In genomic region chr17:35131500-35132173, GRCm38 (mm10) we compare ENCODE assay signal across 17 mouse cellular contexts. TPM values are rescaled to one million over a fixed set of nuclear protein-coding genes. Genes with fewer than 3 reads are reported as not detected.
A peak's percentile ranks its signal among the peaks of the same experiment; 100 is the strongest.
DNase-seq lines count a peak whose midpoint lies in the region; ATAC-seq and TF ChIP-seq lines count a peak whose summit lies in the region.
"Had no signal": no experiment of that assay in that cellular context is flagged by ENCODE, and none has a peak within 500 bp of the region (broad histone marks: within the 10 kb centered on the region; RNA-seq: fewer than 3 reads in every experiment).

Apom (minus strand) TSS chr17:35132050.

- peak; percentile 91 for DNase-seq in heart, adult 11 months
- no peak for DNase-seq in heart, adult 8-10 months (ENCODE audit: low spot score)
- no peak for DNase-seq in stomach, postnatal 0 days (ENCODE audit: low spot score)
- peak; percentile 70 for DNase-seq in liver, adult 2 months (ENCODE audit: extremely low read depth, low read depth, low spot score)
- no peak for DNase-seq in urinary bladder, postnatal 4 days (ENCODE audit: low spot score in 2 of 2)
- DNase-seq in midbrain, embryonic 11.5 days (ENCODE audit: low spot score, missing footprints): no peak
- no peak for DNase-seq in layer of hippocampus, adult 2 months (ENCODE audit: low spot score in 2 of 2)
- DNase-seq: B cell, adult 2 months; cerebellum, adult 8-10 months; heart, adult 18-20 months; midbrain, embryonic 14.5 days; spleen, adult 18-20 months; thymus, adult 18-20 months had no signal

- H3K4me3 ChIP-seq in stomach, embryonic 14.5 days (ENCODE audit: low read depth, low read length): no peak within 1 kb of the TSS
- no peak within 1 kb of the TSS for H3K4me3 ChIP-seq in stomach, postnatal 0 days (ENCODE audit: low read depth, low read length)
- H3K4me3 ChIP-seq in liver, adult 2 months (ENCODE audit: insufficient read depth, low read depth, low read length): peak within 1 kb of the TSS; percentile 69
- H3K4me3 ChIP-seq in midbrain, embryonic 11.5 days (ENCODE audit: low read depth, low read length): no peak within 1 kb of the TSS
- H3K4me3 ChIP-seq in layer of hippocampus, adult 2 months: no peak within 1 kb of the TSS
- H3K4me3 ChIP-seq: forebrain, embryonic 10.5 days; hindbrain, embryonic 12.5 days; neural tube, embryonic 12.5 days had no signal

- peaks cover 4% of the 10 kb centered on the region for H3K36me3 ChIP-seq in stomach, embryonic 14.5 days (ENCODE audit: control insufficient read depth, insufficient read depth, low read length)
- H3K36me3 ChIP-seq in stomach, postnatal 0 days (ENCODE audit: control insufficient read depth, insufficient read depth, low read length): no peaks in the 10 kb centered on the region; the same call in none of the 2 replicates
- peaks cover 7% of the 10 kb centered on the region; the same call in 1 of the 2 replicates for H3K36me3 ChIP-seq in liver, adult 2 months (ENCODE audit: control insufficient read depth, insufficient read depth, low read length)
- H3K36me3 ChIP-seq in midbrain, embryonic 11.5 days (ENCODE audit: control insufficient read depth, insufficient read depth, low read length): no peaks in the 10 kb centered on the region
- H3K36me3 ChIP-seq: neural tube, embryonic 12.5 days had no signal

- TF ChIP-seq EP300 in stomach, postnatal 0 days (optimal IDR thresholded peaks at IDR 0.05): no peak

- H3K79me2 ChIP-seq in liver, adult 2 months (ENCODE audit: control insufficient read depth, insufficient read depth, low read length): peaks cover 23% of the 10 kb centered on the region; the same call in 1 of the 2 replicates

- H3K4me1 ChIP-seq in stomach, embryonic 14.5 days (ENCODE audit: control insufficient read depth, insufficient read depth, low read length): peaks cover 15% of the 10 kb centered on the region
- H3K4me1 ChIP-seq in stomach, postnatal 0 days (replicated peaks; ENCODE audit: control insufficient read depth, insufficient read depth): peaks cover 2% of the 10 kb centered on the region; the same call in 1 of the 2 replicates
- H3K4me1 ChIP-seq in liver, adult 2 months (ENCODE audit: control insufficient read depth, insufficient read depth, low read length): peaks cover 20% of the 10 kb centered on the region
- H3K4me1 ChIP-seq in midbrain, embryonic 11.5 days (ENCODE audit: control insufficient read depth, insufficient read depth, low read length): peaks cover 9% of the 10 kb centered on the region

- 72% methylated on average over 15 of the region's 15 CpGs for WGBS in stomach, embryonic 14.5 days
- WGBS in stomach, postnatal 0 days: 69% methylated on average over 15 of the region's 15 CpGs
- 25% methylated on average over 15 of the region's 15 CpGs for WGBS in liver, adult 2 months
- WGBS in midbrain, embryonic 11.5 days: 87% methylated on average over 15 of the region's 15 CpGs

- ATAC-seq in stomach, embryonic 14.5 days (ENCODE audit: insufficient number of reproducible peaks, insufficient read depth, low FRiP score, low read depth): no peak
- ATAC-seq in stomach, postnatal 0 days (ENCODE audit: low FRiP score, low TSS enrichment): no peak
- no peak for ATAC-seq in midbrain, embryonic 11.5 days (ENCODE audit: low FRiP score)

- no peaks in the 10 kb centered on the region for H3K9me3 ChIP-seq in stomach, embryonic 14.5 days (ENCODE audit: control insufficient read depth, low read depth, low read length)
- no peaks in the 10 kb centered on the region for H3K9me3 ChIP-seq in stomach, postnatal 0 days (ENCODE audit: control insufficient read depth, low read length)
- no peaks in the 10 kb centered on the region for H3K9me3 ChIP-seq in midbrain, embryonic 11.5 days (ENCODE audit: control insufficient read depth, low read length)
- H3K9me3 ChIP-seq: forebrain, embryonic 10.5 days; hindbrain, embryonic 12.5 days; neural tube, embryonic 12.5 days had no signal

- no peak within 1 kb of the TSS for H3K4me2 ChIP-seq in stomach, embryonic 14.5 days (replicated peaks; ENCODE audit: low read depth, low read length)
- H3K4me2 ChIP-seq in stomach, postnatal 0 days (replicated peaks; ENCODE audit: low read depth): no peak within 1 kb of the TSS
- H3K4me2 ChIP-seq in midbrain, embryonic 11.5 days: no peak within 1 kb of the TSS
- H3K4me2 ChIP-seq: hindbrain, embryonic 12.5 days; neural tube, embryonic 12.5 days had no signal

- no peak for TF ChIP-seq CTCF in stomach, postnatal 0 days (IDR thresholded peaks at IDR 0.05; ENCODE audit: low read depth)
- no peak for TF ChIP-seq CTCF in liver, adult 2 months (IDR thresholded peaks at IDR 0.05; ENCODE audit: low read depth, low read length)
- TF ChIP-seq CTCF in layer of hippocampus, adult 2 months (conservative IDR thresholded peaks at IDR 0.05): no peak

- H3K27me3 ChIP-seq in stomach, embryonic 14.5 days (ENCODE audit: control insufficient read depth, insufficient read depth, low read length): no peaks in the 10 kb centered on the region
- H3K27me3 ChIP-seq in stomach, postnatal 0 days (ENCODE audit: control insufficient read depth, insufficient read depth, low read length): no peaks in the 10 kb centered on the region
- no peaks in the 10 kb centered on the region for H3K27me3 ChIP-seq in liver, adult 2 months (ENCODE audit: control insufficient read depth, insufficient read depth, low read length)
- no peaks in the 10 kb centered on the region for H3K27me3 ChIP-seq in midbrain, embryonic 11.5 days (ENCODE audit: control insufficient read depth, insufficient read depth, low read length)
- H3K27me3 ChIP-seq: hindbrain, embryonic 12.5 days; neural tube, embryonic 12.5 days had no signal

- peak; percentile 46; the same call in 1 of the 2 replicates for TF ChIP-seq POLR2A in liver, adult 2 months (IDR thresholded peaks at IDR 0.05; ENCODE audit: extremely low read depth, insufficient read depth, low read length)

- H3K9ac ChIP-seq in stomach, embryonic 14.5 days (replicated peaks; ENCODE audit: low read depth, low read length): 0 out of 2 replicates have a peak within 1 kb of the TSS, but pooled peaks have one; percentile 10
- H3K9ac ChIP-seq in stomach, postnatal 0 days (ENCODE audit: low read length): no peak within 1 kb of the TSS
- peak within 1 kb of the TSS; percentile 80 for H3K9ac ChIP-seq in liver, adult 2 months (ENCODE audit: low read depth, low read length)
- no peak within 1 kb of the TSS for H3K9ac ChIP-seq in midbrain, embryonic 11.5 days (ENCODE audit: low read length)
- H3K9ac ChIP-seq: hindbrain, embryonic 12.5 days; neural tube, embryonic 12.5 days had no signal

- no peak within 1 kb of the TSS for H3K27ac ChIP-seq in stomach, embryonic 14.5 days (ENCODE audit: low read length)
- no peak within 1 kb of the TSS for H3K27ac ChIP-seq in stomach, postnatal 0 days (replicated peaks)
- H3K27ac ChIP-seq in liver, adult 2 months (replicated peaks; ENCODE audit: insufficient read depth, low read depth, low read length): peak within 1 kb of the TSS; percentile 85
- H3K27ac ChIP-seq in midbrain, embryonic 11.5 days (ENCODE audit: low read depth, low read length): no peak within 1 kb of the TSS
- no peak within 1 kb of the TSS for H3K27ac ChIP-seq in layer of hippocampus, adult 2 months
- H3K27ac ChIP-seq: forebrain, embryonic 10.5 days; hindbrain, embryonic 12.5 days; neural tube, embryonic 12.5 days had no signal

RNA-seq across cellular contexts. Expression of gene Apom, which starts in this region (rescaled TPM):
- under 1 TPM in 1 of 4 experiments, not detected in 3; 0.26 TPM for total RNA-seq in heart, adult 8-10 months (2022)
- polyA plus RNA-seq in stomach, embryonic 14.5 days (2014; fragmentation: Nextera tagmentation; extraction: Ambion mirVana): 0.75 and 0.77 TPM in 2 replicates
- 1.3 and 3.2 TPM in 2 replicates for polyA plus RNA-seq in stomach, postnatal 0 days (2015; fragmentation: Nextera tagmentation; extraction: Ambion mirVana)
- total RNA-seq in liver, adult 2 months (2014; rRNA removed): 432 and 465 TPM in 2 replicates
- polyA plus RNA-seq in liver, adult 2 months (2012; rRNA removed): 510 and 575 TPM in 2 replicates
- polyA plus RNA-seq in midbrain, embryonic 11.5 days (2014; fragmentation: Nextera tagmentation; extraction: Ambion mirVana): 0.37 and 0.45 TPM in 2 replicates
- total RNA-seq in layer of hippocampus, adult 2 months (2021): under 1 TPM; 0.37 to 0.49 TPM
- total RNA-seq: heart, adult 18-20 months had no signal
- polyA plus RNA-seq: hindbrain, embryonic 12.5 days had no signal

Comparison
In these comparisons a context has a peak if more than half of its experiments do, and no peak if none do; other contexts are left out.
1. RNA of gene Apom (total RNA-seq): 432 to 465 TPM in liver, adult 2 months; 0.37 to 0.49 TPM in layer of hippocampus, adult 2 months and 0.26 TPM in heart, adult 8-10 months; every median in the first group is over 100 times any median in the second.
2. RNA of gene Apom (polyA plus RNA-seq): 510 to 575 TPM in liver, adult 2 months; 1.3 to 3.2 TPM in stomach, postnatal 0 days, 0.75 to 0.77 TPM in stomach, embryonic 14.5 days and 0.37 to 0.45 TPM in midbrain, embryonic 11.5 days; every median in the first group is over 100 times any median in the second.
3. DNase-seq: peak in heart, adult 11 months (single experiment) and liver, adult 2 months (single experiment); none in heart, adult 8-10 months (single experiment), stomach, postnatal 0 days (single experiment), urinary bladder, postnatal 4 days (0 of 2), midbrain, embryonic 11.5 days (single experiment) and layer of hippocampus, adult 2 months (0 of 2).
4. H3K9ac ChIP-seq: peak in stomach, embryonic 14.5 days (single experiment) and liver, adult 2 months (single experiment); none in stomach, postnatal 0 days (single experiment) and midbrain, embryonic 11.5 days (single experiment).